Mouse (Mus musculus) C2C12 (cell line): Measurements from ENCODE around the gene Krt27. TPM values are rescaled to one million over a fixed set of nuclear protein-coding genes. Genes with fewer than 3 reads are reported as not detected.

ENCODE experiments used
- H3K27me3 ChIP-seq: one replicate; pipeline ENCODE4 v1.6.1; 2011; ENCODE audit not compliant: control insufficient read depth, insufficient read depth, insufficient read length
- H3K36me3 ChIP-seq: one replicate; pipeline ENCODE4 v1.6.1; 2011; ENCODE audit not compliant: control insufficient read depth, insufficient read depth
- H3K4me3 ChIP-seq: one replicate; pipeline ENCODE4 v1.5.1; 2011; ENCODE audit warnings: mild to moderate bottlenecking, control low read depth; ENCODE audit not compliant: poor library complexity, insufficient read depth, severe bottlenecking
- H3K79me2 ChIP-seq: one replicate; pipeline ENCODE4 v1.6.1; 2011; ENCODE audit not compliant: control insufficient read depth, insufficient read depth
- H3K79me3 ChIP-seq: one replicate; pipeline ENCODE4 v1.6.1; 2011; ENCODE audit warnings: low read depth, control low read depth
- H3ac ChIP-seq: one replicate; pipeline ENCODE3; 2011; ENCODE audit warnings: low read depth; ENCODE audit not compliant: control insufficient read depth, insufficient read length
- CEBPB ChIP-seq: IDR thresholded peaks from one replicate; pipeline ENCODE4 v1.6.1; 2011; ENCODE audit warnings: low read depth, mild to moderate bottlenecking, control low read depth, moderate library complexity
- CTCF ChIP-seq: IDR thresholded peaks from one replicate; pipeline ENCODE4 v1.5.1; 2011; ENCODE audit not compliant: control insufficient read depth, insufficient read depth, insufficient read length
- FOSL1 ChIP-seq: IDR thresholded peaks from one replicate; pipeline ENCODE4 v1.8.0; 2011; ENCODE audit warnings: mild to moderate bottlenecking, low read length; ENCODE audit not compliant: poor library complexity, insufficient read depth, severe bottlenecking
- MAX ChIP-seq: IDR thresholded peaks from one replicate; pipeline ENCODE4 v1.6.1; 2011; ENCODE audit warnings: mild to moderate bottlenecking, control low read depth
- MYOD1 ChIP-seq: IDR thresholded peaks from one replicate; pipeline ENCODE4 v1.6.1; 2011; ENCODE audit warnings: low read depth; ENCODE audit not compliant: control insufficient read depth, insufficient read length
- MYOG ChIP-seq: IDR thresholded peaks from one replicate; pipeline ENCODE4 v1.6.1; 2011; ENCODE audit not compliant: control insufficient read depth, insufficient read length; ENCODE audit errors: extremely low read depth
- USF1 ChIP-seq: IDR thresholded peaks from one replicate; pipeline ENCODE4 v1.6.1; 2011; ENCODE audit warnings: low read depth, mild to moderate bottlenecking, control low read depth, moderate library complexity
- polyA plus RNA-seq: library from polyadenylated mRNA; unstranded; fragments of >200 nt; fragmentation: generic; extraction: Trizol; gene quantifications from one replicate; pipeline ENCODE4 v1.2.1, GENCODE M21; 2012; ENCODE audit warnings: missing spikeins

The Krt27 gene
- polyA plus RNA-seq, 1 experiment, result not detected

DNA sequence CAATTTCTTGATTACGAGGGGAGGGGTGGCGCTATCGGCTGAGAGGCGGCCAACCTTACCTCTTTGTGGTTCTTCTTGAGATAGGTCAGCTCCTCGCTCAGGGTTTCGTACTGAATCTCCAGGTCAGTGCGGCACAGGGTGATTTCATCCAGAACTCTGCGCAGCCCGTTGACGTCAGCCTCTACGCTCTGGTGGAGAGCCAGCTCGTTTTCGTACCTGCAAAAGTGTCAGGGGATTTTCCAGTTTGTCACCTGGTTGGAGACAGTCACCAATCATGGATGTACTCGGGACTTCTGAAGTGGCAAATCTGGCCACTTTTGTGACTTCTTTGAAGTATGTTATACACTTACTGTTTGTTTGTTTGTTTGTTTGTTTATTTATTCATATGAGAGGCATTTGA is 29.8 kb downstream of the Krt27 start:
- peaks cover 46% of the 10 kb centered on the region for H3K27me3 ChIP-seq
- H3K36me3 ChIP-seq, result no peaks in the 10 kb centered on the region
- H3K79me2 ChIP-seq, result no peaks in the 10 kb centered on the region
- no peak for TF ChIP-seq CTCF
- TF ChIP-seq MAX, result no peak
- TF ChIP-seq FOSL1, result no peak
- TF ChIP-seq USF1, result no peak
- TF ChIP-seq CEBPB, result no peak
- TF ChIP-seq MYOD1, result no peak
- no peak for TF ChIP-seq MYOG
- H3K79me3 ChIP-seq, result no peaks in the 10 kb centered on the region
- H3K4me3 ChIP-seq, result no peak overlapping the region
- H3ac ChIP-seq, result no peak overlapping the region

DNA sequence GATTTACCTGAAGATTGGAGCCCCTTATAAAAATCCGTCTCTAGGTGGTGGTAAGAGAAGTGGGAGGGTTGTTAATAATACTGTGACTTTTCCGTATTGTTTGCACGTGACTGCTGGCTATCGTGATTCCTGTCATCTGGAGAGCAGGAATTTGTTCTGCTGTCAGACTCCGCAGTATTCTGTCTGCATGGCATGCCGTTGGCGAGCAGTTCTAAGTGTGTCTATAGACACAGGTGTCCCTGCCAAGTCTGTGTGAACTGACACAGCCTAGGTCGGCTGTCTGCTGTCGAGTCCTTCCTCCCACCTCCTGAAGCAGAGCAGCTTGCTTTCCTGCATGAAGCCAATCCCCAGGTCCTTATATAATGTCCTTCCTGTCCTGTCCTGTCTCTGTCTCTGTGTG is 31.8 kb downstream of the Krt27 start:
- H3K36me3 ChIP-seq, result no peaks in the 10 kb centered on the region
- no peaks in the 10 kb centered on the region for H3K79me3 ChIP-seq
- TF ChIP-seq CEBPB (no peak), MYOG (no peak), USF1 (no peak), CTCF (no peak), MAX (no peak), MYOD1 (no peak), FOSL1 (no peak)

DNA sequence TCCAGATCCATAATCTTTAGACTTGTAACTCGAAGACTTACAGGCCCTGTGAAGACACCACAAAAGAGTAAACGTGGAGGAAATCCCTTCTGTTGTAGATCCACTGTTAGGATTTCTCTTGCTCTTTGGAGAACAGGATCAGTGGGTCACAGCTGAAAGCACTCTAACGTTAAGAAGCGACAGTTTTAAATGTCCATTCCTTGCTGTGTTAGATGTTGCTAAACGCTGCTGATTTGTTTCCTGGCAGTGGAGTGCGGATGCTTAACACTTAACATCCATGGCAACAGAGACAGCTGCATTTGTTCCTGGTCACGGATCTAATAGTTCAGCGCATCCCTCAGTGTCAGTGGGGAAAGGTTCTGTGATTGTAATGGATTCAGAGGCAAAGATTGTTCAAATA is 34.4 kb downstream of the Krt27 start:
- H3K79me2 ChIP-seq, result no peaks in the 10 kb centered on the region
- H3K27me3 ChIP-seq, result peaks cover 50% of the 10 kb centered on the region
- H3K79me3 ChIP-seq, result no peaks in the 10 kb centered on the region
- H3K36me3 ChIP-seq, result no peaks in the 10 kb centered on the region
- no peak overlapping the region for H3K4me3 ChIP-seq
- TF ChIP-seq CTCF (no peak), CEBPB (no peak), MYOG (no peak), FOSL1 (no peak), USF1 (no peak), MAX (no peak), MYOD1 (no peak)
- H3ac ChIP-seq, result no peak overlapping the region

More for the DNA sequence above, 31.8 kb downstream of the Krt27 start:
- no peaks in the 10 kb centered on the region for H3K79me2 ChIP-seq
- H3K27me3 ChIP-seq, result peaks cover 57% of the 10 kb centered on the region
- no peak overlapping the region for H3K4me3 ChIP-seq
- H3ac ChIP-seq, result no peak overlapping the region

DNA sequence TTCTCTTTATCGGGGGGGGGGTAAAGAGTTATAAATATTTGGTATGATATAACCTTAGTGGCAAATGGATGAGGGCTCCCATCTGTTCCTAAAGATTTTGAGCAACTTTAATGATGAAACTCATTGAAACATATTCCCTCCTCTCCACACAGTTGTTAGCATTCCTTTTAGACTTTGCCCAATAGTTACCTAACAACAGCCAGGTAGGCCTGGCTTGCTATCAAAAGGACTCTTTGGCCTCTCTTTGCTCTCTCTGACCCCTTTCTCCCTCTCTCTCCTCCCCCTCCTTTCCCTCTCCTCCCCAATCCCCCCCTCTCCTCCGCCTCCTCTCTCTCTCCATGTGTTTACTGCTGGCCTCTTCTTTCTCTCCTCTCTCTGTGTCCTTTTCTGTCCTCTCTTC is 36.3 kb downstream of the Krt27 start:
- TF ChIP-seq CEBPB (no peak), MAX (no peak), MYOD1 (no peak), CTCF (no peak), MYOG (no peak), FOSL1 (no peak), USF1 (no peak)
- no peak overlapping the region for H3ac ChIP-seq
- H3K4me3 ChIP-seq, result no peak overlapping the region
- H3K27me3 ChIP-seq, result peaks cover 39% of the 10 kb centered on the region
- H3K79me2 ChIP-seq, result no peaks in the 10 kb centered on the region
- H3K79me3 ChIP-seq, result no peaks in the 10 kb centered on the region
- no peaks in the 10 kb centered on the region for H3K36me3 ChIP-seq

DNA sequence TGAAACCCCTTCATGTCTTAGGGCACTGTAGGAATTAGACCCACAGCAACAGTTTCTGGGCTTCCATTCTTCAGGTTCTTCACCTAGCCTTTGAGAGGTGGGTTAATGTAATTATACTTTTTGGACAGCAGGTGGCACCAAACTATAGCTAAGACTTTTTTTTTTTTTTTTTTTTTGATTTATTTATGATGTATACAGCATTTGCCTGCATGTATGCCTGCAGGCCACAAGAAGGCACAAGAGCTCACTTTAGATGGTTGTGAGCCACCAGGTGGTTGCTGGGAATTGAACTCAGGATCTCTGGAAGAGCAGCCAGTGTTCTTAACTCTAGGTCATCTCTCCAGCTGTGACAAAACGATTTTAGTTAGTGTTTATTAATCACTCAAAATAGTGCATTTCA is 40.0 kb downstream of the Krt27 start:
- Histone ChIP-seq H3K4me3 (no peak overlapping the region), H3K79me3 (no peaks in the 10 kb centered on the region), H3K27me3 (peaks cover 11% of the 10 kb centered on the region), H3K79me2 (no peaks in the 10 kb centered on the region), H3K36me3 (no peaks in the 10 kb centered on the region), H3ac (no peak overlapping the region)
- TF ChIP-seq CEBPB (no peak), MYOG (no peak), MAX (no peak), MYOD1 (no peak), USF1 (no peak), CTCF (no peak), FOSL1 (no peak)

DNA sequence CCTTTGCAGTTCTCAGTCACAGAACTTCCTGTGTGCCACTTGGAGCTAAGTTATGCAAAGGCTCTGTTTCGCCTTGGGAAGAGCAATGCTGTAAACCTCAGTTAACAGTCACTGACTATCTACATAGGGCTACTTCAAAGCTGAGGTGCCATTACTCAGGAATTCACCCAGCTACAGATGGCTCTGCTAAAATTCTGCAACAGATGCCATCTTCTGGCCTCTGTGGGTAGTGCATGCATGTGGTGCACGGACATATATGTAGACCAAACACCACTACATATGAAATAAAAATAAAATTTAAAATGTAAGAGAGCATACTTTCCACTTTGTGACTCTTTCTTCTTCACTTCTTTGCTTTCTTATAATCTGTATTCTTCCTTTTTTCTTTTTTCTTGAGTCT is 43.3 kb downstream of the Krt27 start:
- no peak overlapping the region for H3ac ChIP-seq
- H3K27me3 ChIP-seq, result no peaks in the 10 kb centered on the region
- TF ChIP-seq CTCF (peak; percentile 6), FOSL1 (no peak), MAX (no peak)
- no peaks in the 10 kb centered on the region for H3K79me2 ChIP-seq
- H3K4me3 ChIP-seq, result no peak overlapping the region
- no peaks in the 10 kb centered on the region for H3K79me3 ChIP-seq
- no peaks in the 10 kb centered on the region for H3K36me3 ChIP-seq

Other genes with a start within 250 kb of the Krt27 start
- 0.02 TPM for gene Ccr7, start 196.0 kb downstream of the Krt27 start, polyA plus RNA-seq
- gene Smarce1, start 120.1 kb downstream of the Krt27 start, polyA plus RNA-seq, result 103 TPM
- gene Krt222, start 107.0 kb downstream of the Krt27 start, polyA plus RNA-seq, result not detected
- gene Krt24, start 65.8 kb downstream of the Krt27 start, polyA plus RNA-seq, result not detected
- not detected for gene Krt25, start 28.2 kb downstream of the Krt27 start, polyA plus RNA-seq
- not detected for gene Krt26, start 13.1 kb downstream of the Krt27 start, polyA plus RNA-seq
- 0.02 TPM for gene Krt28, start 23.8 kb upstream of the Krt27 start, polyA plus RNA-seq
- gene Krt10, start 38.3 kb upstream of the Krt27 start, polyA plus RNA-seq, result 3.7 TPM
- gene Krt12, start 71.2 kb upstream of the Krt27 start, polyA plus RNA-seq, result not detected
- not detected for gene Krt20, start 87.0 kb upstream of the Krt27 start, polyA plus RNA-seq
- not detected for gene Krt23, start 142.0 kb upstream of the Krt27 start, polyA plus RNA-seq
- gene Krt39, start 170.2 kb upstream of the Krt27 start, polyA plus RNA-seq, result not detected
- gene Krt40, start 192.1 kb upstream of the Krt27 start, polyA plus RNA-seq, result not detected
- not detected for gene Krtap3-3, start 199.8 kb upstream of the Krt27 start, polyA plus RNA-seq
- gene Krtap3-2, start 205.7 kb upstream of the Krt27 start, polyA plus RNA-seq, result not detected
- not detected for gene Gm11939, start 208.4 kb upstream of the Krt27 start, polyA plus RNA-seq
- gene Krtap3-1, start 215.5 kb upstream of the Krt27 start, polyA plus RNA-seq, result not detected
- gene Krtap1-5, start 229.9 kb upstream of the Krt27 start, polyA plus RNA-seq, result 0.04 TPM
- not detected for gene Krtap1-4, start 232.6 kb upstream of the Krt27 start, polyA plus RNA-seq
- gene Krtap1-3, start 240.2 kb upstream of the Krt27 start, polyA plus RNA-seq, result not detected
- not detected for gene Krtap9-3, start 247.0 kb upstream of the Krt27 start, polyA plus RNA-seq